Mouse (Mus musculus): ENCODE results near the gene Lst1. TPM values are rescaled to one million over a fixed set of nuclear protein-coding genes. Genes with fewer than 3 reads are reported as not detected.

The Lst1 gene
- polyA plus RNA-seq (2014; fragmentation: Illumina TruSeq; extraction: RNeasy Lipid Tissue Mini Kit (QIAGEN cat#74804); ENCODE audit: low read depth, low replicate concordance), result not detected

DNA sequence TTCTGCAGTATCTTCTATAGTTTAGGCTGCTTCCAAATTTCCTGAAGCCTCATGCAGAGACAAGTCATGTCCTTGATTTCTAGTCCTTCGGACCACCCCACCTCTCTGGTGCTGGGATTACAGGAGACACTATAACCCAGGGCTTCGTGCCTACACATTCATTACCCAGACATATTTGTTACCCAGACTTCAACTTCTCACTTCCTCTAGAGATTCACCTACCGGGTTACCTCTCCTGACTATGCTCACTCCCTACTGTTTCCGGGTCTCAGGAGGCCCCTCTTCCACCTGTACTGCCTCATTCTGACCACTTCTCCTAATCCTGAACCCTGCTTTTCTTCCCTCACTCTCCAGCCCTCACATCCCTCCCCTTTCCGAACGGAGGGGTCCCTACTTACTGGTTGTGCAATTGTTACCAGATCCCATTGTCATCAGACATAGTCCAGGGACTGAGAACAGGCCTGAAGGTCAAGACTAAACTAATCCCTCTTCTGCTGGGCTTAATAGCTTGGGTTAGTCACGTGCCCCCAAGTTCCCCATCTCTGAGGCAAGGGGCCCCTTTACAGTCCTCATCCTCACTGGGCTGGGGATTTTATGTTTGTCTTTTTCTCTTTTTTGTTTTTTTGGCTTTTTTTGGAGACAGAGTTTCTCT, at the start of gene Lst1:
Gene Lst1 (minus strand): TSS at position 481 of the 652 bp plus-strand sequence.

DNA sequence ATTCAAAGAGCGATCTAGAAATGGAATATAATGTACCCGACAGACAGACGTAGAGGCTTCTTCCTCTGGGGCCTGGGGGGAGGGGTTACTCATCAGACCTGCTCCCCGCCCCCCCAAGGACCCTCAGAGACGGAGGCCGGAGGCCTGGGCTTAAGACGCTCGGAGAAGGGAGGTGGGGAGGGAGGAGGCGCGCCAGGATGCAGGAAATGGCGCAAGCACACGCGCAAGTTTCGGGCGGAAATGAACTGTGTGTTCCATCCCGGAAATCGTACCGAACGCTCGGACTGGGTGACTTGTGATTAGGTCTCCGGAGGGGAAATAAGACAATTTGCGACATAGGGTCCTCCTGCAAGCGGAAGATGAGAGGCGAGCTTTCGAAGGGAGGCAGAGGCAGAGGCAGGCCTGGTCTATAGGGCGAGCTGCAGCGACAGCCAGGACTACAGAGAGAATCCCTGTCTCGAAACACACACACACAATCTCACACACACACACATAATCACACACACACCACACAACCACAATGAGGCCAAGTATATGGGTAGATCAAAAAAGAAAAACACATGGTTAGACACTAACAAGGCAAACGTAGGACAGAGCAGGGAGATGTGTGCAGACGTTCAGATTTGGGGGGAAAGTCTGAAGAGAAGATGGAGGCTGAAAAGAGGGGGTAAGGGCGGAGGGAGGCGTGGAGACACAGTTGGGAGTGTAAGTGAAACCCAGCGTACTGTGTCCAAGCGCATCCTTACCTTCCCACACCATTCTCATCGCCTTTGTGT, 47.6 kb upstream of the Lst1 start, which contains the start of gene Nfkbil1:
Gene Nfkbil1 (minus strand): TSS at position 179 of the 776 bp plus-strand sequence.

DNA sequence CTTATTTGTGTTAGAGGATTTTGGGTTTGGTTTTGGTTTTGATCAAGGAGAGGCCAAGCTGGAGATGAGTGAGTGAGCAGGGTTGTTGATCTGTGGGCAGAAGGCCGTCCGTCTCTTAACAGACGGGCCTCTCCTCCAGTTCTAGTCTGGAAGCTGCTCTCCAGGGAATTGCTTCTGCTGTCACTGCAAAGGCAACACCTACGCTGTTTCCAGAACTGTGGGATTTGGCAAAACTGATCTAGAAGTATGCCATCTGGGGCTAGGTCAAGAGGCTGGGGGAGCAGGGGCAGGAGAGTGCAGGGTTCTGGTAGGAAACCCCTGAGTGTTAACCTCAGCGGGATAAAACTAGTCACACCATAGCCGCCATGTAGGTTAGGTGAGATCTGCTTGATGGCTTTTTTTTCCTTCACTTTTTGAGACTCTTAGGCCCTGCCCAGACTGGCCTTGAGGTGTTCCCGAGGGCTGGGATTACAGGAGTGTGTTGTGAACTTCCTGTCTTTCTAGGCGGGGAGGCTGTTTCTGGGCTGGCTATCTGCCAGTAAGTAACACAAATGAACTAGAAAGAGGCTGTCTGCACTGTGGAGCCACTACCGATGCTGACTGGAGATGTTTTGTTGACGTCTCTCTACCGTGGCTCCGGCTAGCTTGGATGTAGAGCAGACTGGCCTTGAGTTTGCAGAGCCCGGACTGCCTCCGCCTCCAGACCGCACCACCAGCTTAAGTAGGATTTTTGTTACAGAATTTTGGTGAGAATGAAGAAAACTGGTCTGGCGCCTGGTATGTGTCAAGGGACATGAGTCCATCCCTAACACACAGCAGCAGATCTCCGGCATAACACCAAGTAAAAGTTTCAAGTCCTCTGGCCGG, 45.1 kb upstream of the Lst1 start, which contains the start of gene Atp6v1g2:
Gene Atp6v1g2 (plus strand): TSS at position 547 of the 867 bp plus-strand sequence.

DNA sequence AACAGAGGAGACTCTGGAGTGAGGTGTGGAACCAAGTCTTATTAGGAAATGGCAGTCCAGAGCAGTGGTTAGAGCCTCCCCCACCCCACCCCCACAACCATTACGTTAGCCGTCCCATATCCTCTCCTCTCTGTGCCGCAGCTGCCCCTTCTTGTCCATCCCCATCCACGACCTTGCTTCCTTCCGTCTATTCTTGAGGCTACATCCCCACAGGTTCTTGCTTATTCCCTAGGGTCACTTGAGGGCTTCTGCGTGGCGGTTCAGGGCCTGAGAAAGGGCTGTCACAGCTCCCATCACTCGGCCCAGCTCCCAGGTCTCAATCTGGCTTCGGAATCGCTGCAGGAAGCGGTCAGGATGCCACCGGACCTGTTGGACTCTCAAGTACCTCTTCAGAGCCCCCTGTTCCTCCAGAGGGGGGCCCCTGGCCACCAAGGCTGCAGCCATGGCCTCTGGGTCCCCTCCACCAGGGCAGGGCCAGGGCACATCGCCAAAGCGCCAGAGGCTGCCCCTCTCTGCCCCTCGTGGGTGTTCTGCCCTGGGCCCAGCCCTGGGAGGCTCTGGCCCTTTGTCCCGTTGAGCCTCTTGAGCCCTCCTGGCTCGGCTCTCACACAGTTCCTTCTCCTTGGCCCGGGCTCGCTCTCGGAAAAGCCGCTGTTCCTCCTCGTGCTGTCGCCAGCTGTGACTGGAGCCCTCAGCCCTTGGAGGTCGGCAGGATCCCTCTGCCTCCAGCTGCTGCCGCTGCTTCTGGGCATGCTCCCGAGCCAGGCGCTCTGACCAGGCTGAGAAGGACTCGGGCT, 32.1 kb upstream of the Lst1 start, which contains the start of gene Gm16181:
Gene Gm16181 (plus strand): TSS at position 679 of the 797 bp plus-strand sequence.

DNA sequence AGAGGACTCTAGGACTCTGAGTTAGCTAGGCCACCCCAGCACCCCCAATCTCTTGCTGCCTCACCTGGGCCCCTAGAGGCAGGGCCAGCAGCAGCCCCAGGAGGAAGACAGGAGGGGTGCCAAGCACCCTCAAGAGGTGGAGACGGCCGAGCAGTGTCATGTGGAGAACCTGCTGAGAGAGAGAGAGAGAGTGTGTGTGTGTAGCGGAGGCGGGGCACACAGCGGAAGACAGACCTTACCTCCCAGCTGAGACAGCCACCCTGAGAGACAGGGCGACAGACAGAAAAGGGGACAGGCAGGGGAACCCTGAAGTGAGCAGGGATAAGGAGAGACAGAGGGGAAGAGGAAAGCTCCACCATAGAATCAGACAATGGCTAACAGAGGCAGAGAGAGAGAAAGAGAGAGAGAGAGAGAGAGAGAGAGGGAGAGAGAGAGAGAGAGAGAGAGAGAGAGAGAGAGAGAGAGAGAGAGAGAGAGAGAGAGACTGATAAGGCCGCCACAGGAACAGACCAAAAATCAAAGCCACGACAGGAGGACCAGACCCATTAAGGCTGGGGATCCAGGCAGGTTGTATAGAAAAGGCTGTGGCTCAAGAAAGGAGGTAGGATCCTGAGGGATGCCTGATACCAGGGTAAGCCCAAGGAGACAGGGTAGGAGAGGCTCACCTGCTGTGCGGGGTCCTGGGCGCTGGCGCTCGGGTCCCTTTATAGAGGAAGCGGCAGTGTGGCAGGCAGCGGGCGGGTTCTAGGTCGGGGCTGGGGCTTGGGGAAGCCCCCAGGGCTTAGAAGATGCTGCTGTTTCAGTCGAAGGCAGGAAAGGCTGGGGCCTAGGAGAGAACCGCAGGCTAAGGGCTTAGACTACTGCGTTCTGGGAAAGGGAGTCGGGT, 16.5 kb upstream of the Lst1 start, which contains the start of gene Lta:
Gene Lta (minus strand): TSS at position 858 of the 886 bp plus-strand sequence.

DNA sequence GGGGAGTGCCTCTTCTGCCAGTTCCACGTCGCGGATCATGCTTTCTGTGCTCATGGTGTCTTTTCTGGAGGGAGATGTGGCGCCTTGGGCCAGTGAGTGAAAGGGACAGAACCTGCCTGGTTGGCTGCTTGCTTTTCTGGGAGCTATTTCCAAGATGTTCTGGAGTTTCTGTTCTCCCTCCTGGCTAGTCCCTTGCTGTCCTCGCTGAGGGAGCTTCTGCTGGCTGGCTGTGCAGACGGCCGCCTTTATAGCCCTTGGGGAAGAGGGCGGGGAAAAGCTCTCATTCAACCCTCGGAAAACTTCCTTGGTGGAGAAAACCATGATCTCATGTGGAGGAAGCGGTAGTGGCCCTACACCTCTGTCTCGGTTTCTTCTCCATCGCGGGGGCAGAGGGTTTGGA, 13.5 kb upstream of the Lst1 start, which contains the start of gene Tnf:
Gene Tnf (minus strand): TSS at position 221 of the 400 bp plus-strand sequence.

DNA sequence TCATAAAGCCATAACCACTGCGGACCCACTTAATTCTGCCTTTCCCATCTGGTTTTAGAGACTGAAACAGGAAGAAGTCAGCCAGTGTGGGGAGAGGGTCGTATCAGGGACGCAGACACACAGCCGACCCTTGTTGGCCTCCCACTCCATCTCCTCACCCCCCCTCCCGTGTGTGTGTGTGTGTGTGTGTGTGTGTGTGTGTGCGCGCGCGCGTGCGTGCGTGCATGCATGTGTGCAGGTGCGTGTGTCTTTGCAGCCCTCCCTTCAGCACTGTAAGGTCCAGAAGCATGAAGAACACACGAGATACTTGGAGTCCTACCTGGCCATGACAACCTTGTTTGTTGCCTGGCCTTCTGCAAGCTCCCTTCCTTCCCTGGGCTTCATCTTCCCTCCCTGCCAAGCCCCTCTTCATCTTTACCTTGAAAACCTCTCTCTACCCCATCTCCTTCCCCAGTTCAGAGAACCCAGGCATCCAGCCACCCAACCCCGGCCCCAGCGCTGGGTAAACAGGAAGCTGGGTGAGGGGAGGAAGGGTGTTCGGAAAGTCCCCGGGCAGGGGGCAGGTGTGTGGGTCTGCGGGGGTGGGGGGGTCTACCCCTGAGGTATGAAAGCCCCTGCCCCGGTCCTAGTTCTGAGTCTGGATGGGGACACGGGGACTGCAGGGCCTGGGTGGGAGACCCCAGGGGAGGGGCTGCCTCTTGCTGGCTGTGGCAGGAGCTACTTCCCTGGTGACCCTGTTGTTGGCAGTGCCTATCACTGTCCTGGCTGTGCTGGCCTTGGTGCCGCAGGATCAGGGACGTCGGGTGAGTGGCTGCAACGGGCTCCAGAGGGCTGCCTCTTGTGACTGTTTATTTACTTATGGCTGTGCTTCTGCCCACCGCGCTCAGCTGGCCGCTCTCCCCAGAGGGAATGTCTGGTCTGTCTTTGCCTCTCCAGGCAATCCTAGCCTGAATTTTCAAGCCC, 5.9 kb upstream of the Lst1 start, which contains the start of gene Ltb:
Gene Ltb (plus strand): TSS at position 559 of the 963 bp plus-strand sequence.

DNA sequence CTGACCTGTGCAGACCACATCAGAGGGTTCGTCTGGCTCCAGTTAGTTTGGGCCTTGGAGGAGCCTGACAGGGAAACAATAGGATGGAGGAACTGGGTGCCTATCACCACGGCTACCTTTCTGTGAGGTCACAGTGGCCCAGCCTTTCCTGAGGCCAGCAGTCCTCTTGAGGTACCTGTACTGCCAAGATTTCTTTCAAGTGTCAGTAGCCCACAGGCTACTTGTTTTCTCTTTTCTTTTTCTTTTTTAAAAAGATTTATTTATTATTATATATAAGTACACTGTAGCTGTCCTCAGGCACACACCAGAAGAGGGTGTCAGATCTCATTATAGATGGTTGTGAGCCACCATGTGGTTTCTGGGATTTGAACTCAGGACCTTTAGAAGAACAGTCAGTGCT, 12.3 kb downstream of the Lst1 start, which contains the start of gene Aif1:
Gene Aif1 (minus strand): TSS at position 101 of the 400 bp plus-strand sequence.

DNA sequence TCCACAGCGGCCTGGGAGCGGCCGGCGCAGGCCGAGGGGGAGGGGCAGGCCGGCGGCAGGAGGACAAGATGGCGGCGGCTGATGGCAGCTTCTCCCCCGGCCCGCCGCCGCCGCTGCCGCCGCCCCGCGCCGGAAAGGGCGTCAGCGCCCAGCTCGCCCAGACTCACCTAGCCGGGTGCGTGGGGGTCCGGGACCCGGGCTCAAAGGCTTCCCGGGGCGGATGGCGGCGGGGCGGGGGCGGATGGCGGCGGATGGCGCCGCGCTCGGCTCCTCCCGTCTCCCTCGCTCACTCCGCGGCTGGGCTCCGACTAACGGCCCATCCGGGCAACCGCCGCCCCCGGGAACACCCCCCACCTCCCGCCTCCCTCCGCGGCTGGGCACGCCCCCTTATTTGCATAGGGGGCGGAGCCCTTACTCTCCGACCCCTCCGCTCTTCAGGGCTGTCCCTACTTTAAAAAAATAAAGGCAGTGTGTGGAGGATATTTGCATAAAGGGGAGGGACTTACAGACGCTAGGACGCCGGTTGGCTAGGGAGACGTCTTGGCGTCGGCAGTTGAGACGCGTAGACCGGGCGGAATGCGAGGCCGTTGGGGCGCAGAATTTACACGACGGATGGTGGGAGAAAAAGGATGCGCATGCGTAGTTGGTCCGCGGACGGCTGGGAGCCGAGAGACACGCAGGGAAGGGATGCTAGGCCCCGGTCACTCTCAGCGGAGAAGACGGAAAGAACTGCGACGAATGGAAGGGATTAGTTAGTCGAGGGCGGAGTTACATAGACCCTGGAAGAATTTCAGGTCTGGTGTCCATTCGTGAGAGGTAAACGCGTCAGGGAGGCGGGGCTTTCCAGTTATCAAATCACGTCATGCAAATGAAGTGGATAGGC, 23.4 kb downstream of the Lst1 start, which contains the start of gene Prrc2a:
Gene Prrc2a (minus strand): TSS at position 330 of the 883 bp plus-strand sequence.

Other genes with a start within 250 kb of the Lst1 start
- 0.56 TPM for gene Hspa1b, start 229.2 kb downstream of the Lst1 start, polyA plus RNA-seq (2014; fragmentation: Illumina TruSeq; extraction: RNeasy Lipid Tissue Mini Kit (QIAGEN cat#74804); ENCODE audit: low read depth, low replicate concordance)
- not detected for gene Gm20481, start 218.5 kb downstream of the Lst1 start, polyA plus RNA-seq (2014; fragmentation: Illumina TruSeq; extraction: RNeasy Lipid Tissue Mini Kit (QIAGEN cat#74804); ENCODE audit: low read depth, low replicate concordance)
- gene Hspa1a, start 216.3 kb downstream of the Lst1 start, polyA plus RNA-seq (2014; fragmentation: Illumina TruSeq; extraction: RNeasy Lipid Tissue Mini Kit (QIAGEN cat#74804); ENCODE audit: low read depth, low replicate concordance), result 0.57 TPM
- gene Hspa1l, start 215.7 kb downstream of the Lst1 start, polyA plus RNA-seq (2014; fragmentation: Illumina TruSeq; extraction: RNeasy Lipid Tissue Mini Kit (QIAGEN cat#74804); ENCODE audit: low read depth, low replicate concordance), result 215 TPM
- gene Lsm2, start 206.6 kb downstream of the Lst1 start, polyA plus RNA-seq (2014; fragmentation: Illumina TruSeq; extraction: RNeasy Lipid Tissue Mini Kit (QIAGEN cat#74804); ENCODE audit: low read depth, low replicate concordance), result 115 TPM
- 53.6 TPM for gene Vars, start 187.5 kb downstream of the Lst1 start, polyA plus RNA-seq (2014; fragmentation: Illumina TruSeq; extraction: RNeasy Lipid Tissue Mini Kit (QIAGEN cat#74804); ENCODE audit: low read depth, low replicate concordance)
- 0.15 TPM for gene Vwa7, start 171.9 kb downstream of the Lst1 start, polyA plus RNA-seq (2014; fragmentation: Illumina TruSeq; extraction: RNeasy Lipid Tissue Mini Kit (QIAGEN cat#74804); ENCODE audit: low read depth, low replicate concordance)
- gene Sapcd1, start 160.4 kb downstream of the Lst1 start, polyA plus RNA-seq (2014; fragmentation: Illumina TruSeq; extraction: RNeasy Lipid Tissue Mini Kit (QIAGEN cat#74804); ENCODE audit: low read depth, low replicate concordance), result not detected
- 8.7 TPM for gene Msh5, start 141.7 kb downstream of the Lst1 start, polyA plus RNA-seq (2014; fragmentation: Illumina TruSeq; extraction: RNeasy Lipid Tissue Mini Kit (QIAGEN cat#74804); ENCODE audit: low read depth, low replicate concordance)
- gene Clic1, start 138.5 kb downstream of the Lst1 start, polyA plus RNA-seq (2014; fragmentation: Illumina TruSeq; extraction: RNeasy Lipid Tissue Mini Kit (QIAGEN cat#74804); ENCODE audit: low read depth, low replicate concordance), result 10.5 TPM
- 0.56 TPM for gene Ddah2, start 129.4 kb downstream of the Lst1 start, polyA plus RNA-seq (2014; fragmentation: Illumina TruSeq; extraction: RNeasy Lipid Tissue Mini Kit (QIAGEN cat#74804); ENCODE audit: low read depth, low replicate concordance)
- gene Ly6g6c, start 123.1 kb downstream of the Lst1 start, polyA plus RNA-seq (2014; fragmentation: Illumina TruSeq; extraction: RNeasy Lipid Tissue Mini Kit (QIAGEN cat#74804); ENCODE audit: low read depth, low replicate concordance), result 19.3 TPM
- gene Mpig6b, start 122.3 kb downstream of the Lst1 start, polyA plus RNA-seq (2014; fragmentation: Illumina TruSeq; extraction: RNeasy Lipid Tissue Mini Kit (QIAGEN cat#74804); ENCODE audit: low read depth, low replicate concordance), result 1.5 TPM
- gene Ly6g6e, start 111.5 kb downstream of the Lst1 start, polyA plus RNA-seq (2014; fragmentation: Illumina TruSeq; extraction: RNeasy Lipid Tissue Mini Kit (QIAGEN cat#74804); ENCODE audit: low read depth, low replicate concordance), result not detected
- gene Ly6g6d, start 110.4 kb downstream of the Lst1 start, polyA plus RNA-seq (2014; fragmentation: Illumina TruSeq; extraction: RNeasy Lipid Tissue Mini Kit (QIAGEN cat#74804); ENCODE audit: low read depth, low replicate concordance), result not detected
- not detected for gene Ly6g6f, start 102.8 kb downstream of the Lst1 start, polyA plus RNA-seq (2014; fragmentation: Illumina TruSeq; extraction: RNeasy Lipid Tissue Mini Kit (QIAGEN cat#74804); ENCODE audit: low read depth, low replicate concordance)
- 8.2 TPM for gene Abhd16a, start 99.2 kb downstream of the Lst1 start, polyA plus RNA-seq (2014; fragmentation: Illumina TruSeq; extraction: RNeasy Lipid Tissue Mini Kit (QIAGEN cat#74804); ENCODE audit: low read depth, low replicate concordance)
- not detected for gene Ly6g5c, start 80.2 kb downstream of the Lst1 start, polyA plus RNA-seq (2014; fragmentation: Illumina TruSeq; extraction: RNeasy Lipid Tissue Mini Kit (QIAGEN cat#74804); ENCODE audit: low read depth, low replicate concordance)
- not detected for gene Ly6g5b, start 73.0 kb downstream of the Lst1 start, polyA plus RNA-seq (2014; fragmentation: Illumina TruSeq; extraction: RNeasy Lipid Tissue Mini Kit (QIAGEN cat#74804); ENCODE audit: low read depth, low replicate concordance)
- gene Gpank1, start 67.0 kb downstream of the Lst1 start, polyA plus RNA-seq (2014; fragmentation: Illumina TruSeq; extraction: RNeasy Lipid Tissue Mini Kit (QIAGEN cat#74804); ENCODE audit: low read depth, low replicate concordance), result 8.7 TPM
- gene Csnk2b, start 66.4 kb downstream of the Lst1 start, polyA plus RNA-seq (2014; fragmentation: Illumina TruSeq; extraction: RNeasy Lipid Tissue Mini Kit (QIAGEN cat#74804); ENCODE audit: low read depth, low replicate concordance), result 948 TPM
- 0.28 TPM for gene D17H6S53E, start 62.1 kb downstream of the Lst1 start, polyA plus RNA-seq (2014; fragmentation: Illumina TruSeq; extraction: RNeasy Lipid Tissue Mini Kit (QIAGEN cat#74804); ENCODE audit: low read depth, low replicate concordance)
- gene Apom, start 56.4 kb downstream of the Lst1 start, polyA plus RNA-seq (2014; fragmentation: Illumina TruSeq; extraction: RNeasy Lipid Tissue Mini Kit (QIAGEN cat#74804); ENCODE audit: low read depth, low replicate concordance), result not detected
- gene Bag6, start 53.3 kb downstream of the Lst1 start, polyA plus RNA-seq (2014; fragmentation: Illumina TruSeq; extraction: RNeasy Lipid Tissue Mini Kit (QIAGEN cat#74804); ENCODE audit: low read depth, low replicate concordance), result 44.2 TPM
- gene Prrc2a, start 23.5 kb downstream of the Lst1 start, polyA plus RNA-seq (2014; fragmentation: Illumina TruSeq; extraction: RNeasy Lipid Tissue Mini Kit (QIAGEN cat#74804); ENCODE audit: low read depth, low replicate concordance), result 14.1 TPM
- gene Aif1, start 12.4 kb downstream of the Lst1 start, polyA plus RNA-seq (2014; fragmentation: Illumina TruSeq; extraction: RNeasy Lipid Tissue Mini Kit (QIAGEN cat#74804); ENCODE audit: low read depth, low replicate concordance), result 379 TPM
- not detected for gene Ltb, start 6.0 kb upstream of the Lst1 start, polyA plus RNA-seq (2014; fragmentation: Illumina TruSeq; extraction: RNeasy Lipid Tissue Mini Kit (QIAGEN cat#74804); ENCODE audit: low read depth, low replicate concordance)
- gene Tnf, start 13.6 kb upstream of the Lst1 start, polyA plus RNA-seq (2014; fragmentation: Illumina TruSeq; extraction: RNeasy Lipid Tissue Mini Kit (QIAGEN cat#74804); ENCODE audit: low read depth, low replicate concordance), result not detected
- gene Lta, start 16.9 kb upstream of the Lst1 start, polyA plus RNA-seq (2014; fragmentation: Illumina TruSeq; extraction: RNeasy Lipid Tissue Mini Kit (QIAGEN cat#74804); ENCODE audit: low read depth, low replicate concordance), result not detected
- gene Gm16181, start 32.4 kb upstream of the Lst1 start, polyA plus RNA-seq (2014; fragmentation: Illumina TruSeq; extraction: RNeasy Lipid Tissue Mini Kit (QIAGEN cat#74804); ENCODE audit: low read depth, low replicate concordance), result not detected
- gene Atp6v1g2, start 45.2 kb upstream of the Lst1 start, polyA plus RNA-seq (2014; fragmentation: Illumina TruSeq; extraction: RNeasy Lipid Tissue Mini Kit (QIAGEN cat#74804); ENCODE audit: low read depth, low replicate concordance), result 10.2 TPM
- 0.56 TPM for gene Nfkbil1, start 47.4 kb upstream of the Lst1 start, polyA plus RNA-seq (2014; fragmentation: Illumina TruSeq; extraction: RNeasy Lipid Tissue Mini Kit (QIAGEN cat#74804); ENCODE audit: low read depth, low replicate concordance)
- gene Ddx39b, start 53.3 kb upstream of the Lst1 start, polyA plus RNA-seq (2014; fragmentation: Illumina TruSeq; extraction: RNeasy Lipid Tissue Mini Kit (QIAGEN cat#74804); ENCODE audit: low read depth, low replicate concordance), result 7.1 TPM
- gene H2-D1, start 74.3 kb upstream of the Lst1 start, polyA plus RNA-seq (2014; fragmentation: Illumina TruSeq; extraction: RNeasy Lipid Tissue Mini Kit (QIAGEN cat#74804); ENCODE audit: low read depth, low replicate concordance), result 2.8 TPM
- 0.08 TPM for gene H2-Q1, start 132.0 kb upstream of the Lst1 start, polyA plus RNA-seq (2014; fragmentation: Illumina TruSeq; extraction: RNeasy Lipid Tissue Mini Kit (QIAGEN cat#74804); ENCODE audit: low read depth, low replicate concordance)
- gene H2-Q2, start 153.8 kb upstream of the Lst1 start, polyA plus RNA-seq (2014; fragmentation: Illumina TruSeq; extraction: RNeasy Lipid Tissue Mini Kit (QIAGEN cat#74804); ENCODE audit: low read depth, low replicate concordance), result 0.69 TPM
- 1.6 TPM for gene H2-Q4, start 191.2 kb upstream of the Lst1 start, polyA plus RNA-seq (2014; fragmentation: Illumina TruSeq; extraction: RNeasy Lipid Tissue Mini Kit (QIAGEN cat#74804); ENCODE audit: low read depth, low replicate concordance)
- gene H2-Q6, start 236.4 kb upstream of the Lst1 start, polyA plus RNA-seq (2014; fragmentation: Illumina TruSeq; extraction: RNeasy Lipid Tissue Mini Kit (QIAGEN cat#74804); ENCODE audit: low read depth, low replicate concordance), result 0.66 TPM